Mouse (Mus musculus) G1E (cell line): Measurements from ENCODE around the gene Vwa3b. TPM values are rescaled to one million over a fixed set of nuclear protein-coding genes. Genes with fewer than 3 reads are reported as not detected.

Experiments used
- ATAC-seq: 2 replicates; pipeline ENCODE4 v1.8.0; 2016; ENCODE audit warnings: mild to moderate bottlenecking; ENCODE audit not compliant: insufficient number of reproducible peaks, poor library complexity, low FRiP score, severe bottlenecking; ENCODE audit errors: extremely low read depth
- DNase-seq: peaks from one replicate; pipeline ENCODE4 v3.0.0; 2012; ENCODE audit warnings: low spot score
- H3K27me3 ChIP-seq: 2 replicates; pipeline ENCODE4 v1.6.1; 2012; ENCODE audit warnings: mild to moderate bottlenecking, low read length, inconsistent platforms; ENCODE audit not compliant: insufficient read depth
- H3K36me3 ChIP-seq: replicated peaks from 2 replicates; pipeline ENCODE3; 2012; ENCODE audit warnings: mild to moderate bottlenecking, inconsistent platforms
- H3K4me1 ChIP-seq: 2 replicates; pipeline ENCODE4 v1.6.1; 2012; ENCODE audit warnings: low read depth, low read length, inconsistent platforms, mixed read lengths; ENCODE audit not compliant: insufficient read depth
- H3K4me3 ChIP-seq: 2 replicates; pipeline ENCODE4 v1.5.1; 2012; ENCODE audit warnings: low read depth, mild to moderate bottlenecking, inconsistent platforms, low read length, moderate library complexity, mixed read lengths
- H3K9me3 ChIP-seq: replicated peaks from 2 replicates; pipeline ENCODE4 v1.6.1; 2012; ENCODE audit warnings: inconsistent platforms
- CTCF ChIP-seq: IDR thresholded peaks from 2 replicates; pipeline ENCODE4 v1.5.1; 2012; ENCODE audit warnings: low read depth, low read length, inconsistent platforms, mixed read lengths
- GATA1 ChIP-seq: IDR thresholded peaks from 2 replicates; pipeline ENCODE4 v1.6.1; 2012; ENCODE audit warnings: borderline replicate concordance, low read length, inconsistent platforms, mixed read lengths
- GATA2 ChIP-seq: IDR thresholded peaks from 2 replicates; pipeline ENCODE4 v1.6.1; 2012; ENCODE audit warnings: low read depth, low read length, inconsistent platforms, borderline replicate concordance
- POLR2AphosphoS5 ChIP-seq: IDR thresholded peaks from 2 replicates; pipeline ENCODE4 v1.6.1; 2012; ENCODE audit warnings: low read depth, low read length, inconsistent platforms; ENCODE audit not compliant: insufficient replicate concordance
- TAL1 ChIP-seq: conservative IDR thresholded peaks from 2 replicates; pipeline ENCODE4 v1.6.1; 2012; ENCODE audit warnings: low read depth, low read length, inconsistent platforms, mixed read lengths
- polyA plus RNA-seq: library from polyadenylated mRNA; stranded (reverse); fragments of >175 nt; gene quantifications from 2 replicates; pipeline ENCODE4 v1.2.3, GENCODE M21; 2012
- total RNA-seq, 2 experiments: library from RNA; stranded (forward) in 1 of 2; stranded (reverse) in 1 of 2; fragments of 200-1000 nt in 1 of 2; fragments of >200 nt in 1 of 2; fragmentation: Nextera tagmentation in 1 of 2; gene quantifications; 2 replicates each; pipeline ENCODE4 v1.2.3; 2014 to 2017

The Vwa3b gene
- total and polyA plus RNA-seq, 3 experiments, result 0.49 TPM; not detected in 2

DNA sequence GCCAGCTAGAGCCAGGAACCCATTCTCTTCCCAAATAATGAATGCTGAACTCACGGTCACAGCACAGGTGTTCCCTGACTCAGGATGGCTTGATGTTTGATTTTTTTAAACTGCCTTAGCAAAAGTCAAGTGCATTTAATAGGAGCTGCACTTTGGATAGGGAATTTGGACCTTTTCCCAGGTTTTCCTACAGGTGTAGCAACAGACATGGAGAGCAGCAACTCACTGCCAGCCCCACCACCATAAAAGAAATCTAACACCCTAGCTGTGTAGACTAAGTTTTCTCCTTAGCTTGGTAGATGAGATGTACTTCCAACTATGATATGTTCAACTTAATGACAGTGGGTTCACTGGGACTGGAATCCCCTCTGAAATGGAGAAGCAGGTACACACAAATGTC is 1.0 kb upstream of the Vwa3b start:
- no peak for DNase-seq
- Histone ChIP-seq H3K9me3 (no peaks in the 10 kb centered on the region), H3K4me1 (peaks cover 18% of the 10 kb centered on the region), H3K27me3 (peaks cover 66% of the 10 kb centered on the region), H3K36me3 (no peaks in the 10 kb centered on the region), H3K4me3 (no peak overlapping the region)
- no peak for ATAC-seq
- TF ChIP-seq GATA2 (no peak), TAL1 (no peak), CTCF (no peak), GATA1 (no peak)

- no peak for TF ChIP-seq POLR2AphosphoS5
- TF ChIP-seq CTCF, result no peak
- TF ChIP-seq TAL1, result no peak
- no peak for TF ChIP-seq GATA1
- no peak for TF ChIP-seq GATA2
- ATAC-seq, result no peak
- peaks cover 26% of the 10 kb centered on the region for H3K4me1 ChIP-seq
- DNase-seq, result no peak
- no peaks in the 10 kb centered on the region for H3K36me3 ChIP-seq
- no peak overlapping the region for H3K4me3 ChIP-seq
- H3K27me3 ChIP-seq, result peaks cover 60% of the 10 kb centered on the region
- H3K9me3 ChIP-seq, result no peaks in the 10 kb centered on the region
These were observed 470 bp downstream of the Vwa3b start for GRCm38 (mm10) chr1:37026866-37027265.

- Histone ChIP-seq H3K36me3 (no peaks in the 10 kb centered on the region), H3K9me3 (no peaks in the 10 kb centered on the region), H3K4me3 (no peak overlapping the region), H3K27me3 (peaks cover 55% of the 10 kb centered on the region), H3K4me1 (peaks cover 26% of the 10 kb centered on the region)
- ATAC-seq, result no peak
- no peak for DNase-seq
- no peak for TF ChIP-seq GATA2
- TF ChIP-seq CTCF, result no peak
- TF ChIP-seq POLR2AphosphoS5, result no peak
- TF ChIP-seq TAL1, result no peak
- no peak for TF ChIP-seq GATA1
These were observed 2.2 kb downstream of the Vwa3b start for GRCm38 (mm10) chr1:37028439-37029153.

DNA sequence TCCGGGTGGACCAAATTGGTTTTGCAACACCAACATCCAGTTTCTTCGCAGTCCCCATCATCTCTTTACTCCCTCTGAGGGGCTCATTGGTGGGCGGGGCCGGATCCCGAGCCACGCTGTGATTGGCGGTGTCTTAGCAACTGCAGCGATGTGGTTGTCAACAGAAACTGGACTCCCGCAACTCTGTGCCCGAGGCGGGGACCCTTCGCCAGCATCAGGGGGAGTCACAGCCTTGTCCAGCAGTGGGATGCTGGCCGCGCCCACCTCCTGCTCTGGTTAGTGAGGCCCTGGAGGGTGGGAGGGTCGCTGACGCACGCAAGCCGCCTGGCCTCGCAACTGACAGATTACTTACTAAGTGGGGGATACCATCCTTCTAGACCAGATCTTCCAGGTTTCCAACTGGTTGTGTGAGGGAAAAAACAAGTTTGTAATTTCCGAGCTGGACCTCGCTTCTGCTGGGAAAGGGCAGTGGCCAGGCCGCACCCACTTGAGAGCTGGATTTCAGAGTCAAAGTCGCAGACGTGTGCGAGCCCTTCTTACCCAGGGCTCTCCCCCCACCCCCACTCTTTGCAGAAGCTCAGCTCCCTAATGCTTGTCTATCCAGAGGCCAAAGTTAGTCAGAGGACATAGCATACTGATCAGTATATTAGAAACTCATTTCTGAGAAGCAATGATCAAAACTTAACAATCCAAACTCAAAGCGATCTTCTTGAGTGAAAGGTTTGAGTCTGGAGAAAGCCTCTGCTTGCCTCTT is 2.9 kb downstream of the Vwa3b start:
- H3K9me3 ChIP-seq, result no peaks in the 10 kb centered on the region
- H3K4me1 ChIP-seq, result peaks cover 26% of the 10 kb centered on the region
- TF ChIP-seq TAL1, result no peak
- TF ChIP-seq GATA2, result no peak
- TF ChIP-seq GATA1, result no peak
- TF ChIP-seq CTCF, result no peak
- TF ChIP-seq POLR2AphosphoS5, result no peak
- H3K36me3 ChIP-seq, result no peaks in the 10 kb centered on the region
- DNase-seq (no peak), ATAC-seq (no peak)
- H3K4me3 ChIP-seq, result no peak overlapping the region
- peaks cover 49% of the 10 kb centered on the region for H3K27me3 ChIP-seq

DNA sequence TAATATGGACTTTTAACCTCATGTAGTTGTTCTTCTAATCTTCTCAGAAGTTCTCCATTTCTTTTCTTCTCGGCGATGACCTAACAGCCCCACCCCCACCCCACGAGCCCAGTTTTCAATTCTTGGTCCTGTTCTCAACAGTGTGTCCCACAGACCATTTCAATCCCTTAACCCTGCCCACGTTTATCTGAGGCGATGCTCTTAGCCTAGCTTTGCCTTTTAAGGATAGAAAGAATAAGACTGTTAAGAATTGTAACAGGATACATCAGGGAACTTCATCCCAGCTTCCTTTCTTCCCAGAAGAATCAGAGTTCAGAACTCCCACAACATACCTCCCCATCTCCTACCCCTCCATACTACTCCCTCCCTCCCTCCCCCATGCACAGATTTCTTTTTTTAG is 3.5 kb downstream of the Vwa3b start:
- Histone ChIP-seq H3K9me3 (no peaks in the 10 kb centered on the region), H3K4me1 (peaks cover 26% of the 10 kb centered on the region), H3K4me3 (no peak overlapping the region), H3K36me3 (no peaks in the 10 kb centered on the region), H3K27me3 (peaks cover 48% of the 10 kb centered on the region)
- ATAC-seq (no peak), DNase-seq (no peak)
- TF ChIP-seq TAL1 (no peak), GATA1 (no peak), CTCF (no peak)

DNA sequence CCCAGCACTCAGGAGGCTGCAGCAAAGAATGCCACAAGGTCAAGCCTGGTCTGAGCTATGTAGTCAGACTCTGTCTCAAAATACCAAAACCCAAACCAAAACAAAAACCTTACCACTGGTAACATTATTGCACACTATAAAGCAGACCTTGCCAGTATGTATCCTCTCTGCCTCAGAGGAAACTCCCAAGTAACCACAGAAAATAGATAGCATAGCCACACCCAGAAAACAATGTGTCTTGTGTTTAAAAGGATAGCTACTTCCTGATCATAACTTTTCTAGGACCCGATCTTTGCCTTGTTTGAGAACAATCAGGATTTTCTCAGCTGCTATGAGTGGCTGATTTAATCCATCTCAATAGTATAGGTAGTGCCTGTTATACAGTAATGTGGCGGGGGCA is 4.3 kb downstream of the Vwa3b start:
- no peak overlapping the region for H3K4me3 ChIP-seq
- no peaks in the 10 kb centered on the region for H3K9me3 ChIP-seq
- no peaks in the 10 kb centered on the region for H3K36me3 ChIP-seq
- DNase-seq (peak; percentile 32), ATAC-seq (no peak)
- peaks cover 44% of the 10 kb centered on the region for H3K27me3 ChIP-seq
- TF ChIP-seq GATA1 (no peak), POLR2AphosphoS5 (no peak), CTCF (no peak), TAL1 (no peak), GATA2 (no peak)
- peaks cover 26% of the 10 kb centered on the region for H3K4me1 ChIP-seq

GRCm38 (mm10) chr1:37035879-37036278 is 9.5 kb downstream of the Vwa3b start:
- ATAC-seq (no peak), DNase-seq (no peak)
- Histone ChIP-seq H3K9me3 (no peaks in the 10 kb centered on the region), H3K27me3 (peaks cover 24% of the 10 kb centered on the region), H3K4me3 (no peak overlapping the region), H3K4me1 (peaks cover 2% of the 10 kb centered on the region), H3K36me3 (no peaks in the 10 kb centered on the region)
- TF ChIP-seq GATA1 (no peak), POLR2AphosphoS5 (no peak; the same call in 1 of the 2 replicates), GATA2 (no peak), CTCF (no peak), TAL1 (no peak)
